Mouse (Mus musculus) hindbrain, embryonic 16.5 days (tissue): Measurements from ENCODE around the gene Mospd1. TPM values are rescaled to one million over a fixed set of nuclear protein-coding genes. Genes with fewer than 3 reads are reported as not detected.

Experiments
- ATAC-seq: fragments of 200-750 bp; cut with Nextera tagmentation; 2 replicates; pipeline ENCODE4 v1.8.0; 2017; ENCODE audit warnings: moderate TSS enrichment, moderate library complexity
- H3K27ac ChIP-seq: fragments of 300-500 bp; sonication (generic); 2 replicates; pipeline ENCODE4 v1.5.1; 2014; ENCODE audit warnings: low read depth, mild to moderate bottlenecking, control low read depth, low read length, moderate library complexity
- H3K27me3 ChIP-seq: fragments of 300-500 bp; sonication (generic); replicated peaks from 2 replicates; pipeline ENCODE4 v1.6.1; 2014; ENCODE audit warnings: low read length; ENCODE audit not compliant: control insufficient read depth, insufficient read depth
- H3K36me3 ChIP-seq: fragments of 300-500 bp; sonication (generic); 2 replicates; pipeline ENCODE4 v1.6.1; 2014; ENCODE audit warnings: mild to moderate bottlenecking, low read length, moderate library complexity, mixed read lengths; ENCODE audit not compliant: control insufficient read depth, insufficient read depth
- H3K4me1 ChIP-seq: fragments of 300-500 bp; sonication (generic); 2 replicates; pipeline ENCODE4 v1.6.1; 2014; ENCODE audit warnings: low read depth, low read length; ENCODE audit not compliant: control insufficient read depth, insufficient read depth
- H3K4me2 ChIP-seq: fragments of 300-500 bp; sonication (generic); 2 replicates; pipeline ENCODE4 v1.6.1; 2014; ENCODE audit warnings: mild to moderate bottlenecking, low read length, control low read depth, moderate library complexity
- H3K4me3 ChIP-seq: fragments of 300-500 bp; sonication (generic); 2 replicates; pipeline ENCODE4 v1.5.1; 2014; ENCODE audit warnings: mild to moderate bottlenecking, low read length, control low read depth, moderate library complexity
- H3K9ac ChIP-seq: fragments of 300-500 bp; sonication (generic); 2 replicates; pipeline ENCODE4 v1.6.1; 2014; ENCODE audit warnings: low read depth, mild to moderate bottlenecking, control low read depth, low read length, moderate library complexity
- H3K9me3 ChIP-seq: fragments of 300-500 bp; sonication (generic); 2 replicates; pipeline ENCODE4 v1.6.1; 2014; ENCODE audit warnings: mild to moderate bottlenecking, low read length, moderate library complexity; ENCODE audit not compliant: control insufficient read depth
- WGBS: fragments of 180-500 bp; shearing (Covaris S2); extraction: QIAGEN DNeasy Blood & Tissue Kit; methylation state at CpG from one replicate; pipeline ENCODE4 v1.1.7; 2014; 5-methylcytosine and 5-hydroxymethylcytosine counted together
- polyA plus RNA-seq: library from polyadenylated mRNA; unstranded; fragments of >200 nt; fragmentation: Nextera tagmentation; extraction: Ambion mirVana; gene quantifications from 2 replicates; pipeline ENCODE4 v1.2.1, GENCODE M21; 2015

The Mospd1 gene
- polyA plus RNA-seq: 41.9 and 44.1 TPM in 2 replicates

GRCm38 (mm10) chrX:53370366-53370740 lies at the start of gene Mospd1:
Gene Mospd1, minus strand, starts transcription at chrX:53370502.
- 5% methylated on average over 7 of the region's 15 CpGs for WGBS
- Histone ChIP-seq H3K4me1 (no peaks in the 10 kb centered on the region), H3K4me2 (peak within 1 kb of the TSS; percentile 67), H3K27ac (peak within 1 kb of the TSS; percentile 80), H3K9ac (peak within 1 kb of the TSS; percentile 76), H3K4me3 (peak within 1 kb of the TSS; percentile 67), H3K9me3 (no peaks in the 10 kb centered on the region), H3K27me3 (no peaks in the 10 kb centered on the region), H3K36me3 (no peaks in the 10 kb centered on the region)
- ATAC-seq: peak; percentile 99

DNA sequence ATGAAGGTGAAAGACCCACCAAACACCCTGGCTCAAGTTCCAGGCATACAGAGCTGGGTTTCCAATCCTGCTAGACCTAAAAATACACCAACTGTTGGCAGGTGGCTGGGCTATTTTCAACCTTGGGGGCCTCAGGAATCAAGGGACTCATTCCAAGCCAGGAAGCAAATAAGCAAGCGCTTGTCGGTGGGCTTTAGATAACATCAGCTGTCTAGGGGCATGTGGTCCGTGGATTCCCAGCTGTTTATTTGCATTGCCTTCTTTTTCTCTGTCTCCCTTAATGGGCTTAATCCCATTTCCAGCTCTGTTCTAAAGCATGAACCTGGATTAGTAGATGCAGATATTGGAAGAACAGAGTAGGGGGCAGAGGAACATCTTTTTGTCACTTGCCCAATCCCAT lies 16.1 kb upstream of the Mospd1 start:
- no peak for ATAC-seq
- WGBS: 71% methylated on average over 3 of the region's 3 CpGs

GRCm38 (mm10) chrX:53383122-53383521 lies 12.8 kb upstream of the Mospd1 start:
- Histone ChIP-seq H3K9me3 (no peaks in the 10 kb centered on the region), H3K4me3 (no peak overlapping the region), H3K27ac (no peak overlapping the region), H3K27me3 (no peaks in the 10 kb centered on the region), H3K9ac (no peak overlapping the region), H3K4me2 (no peak overlapping the region), H3K36me3 (no peaks in the 10 kb centered on the region), H3K4me1 (no peaks in the 10 kb centered on the region)
- WGBS: 39% methylated on average over 3 of the region's 3 CpGs
- ATAC-seq: no peak

More for the DNA sequence above, 16.1 kb upstream of the Mospd1 start:
- Histone ChIP-seq H3K9ac (no peak overlapping the region), H3K9me3 (no peaks in the 10 kb centered on the region), H3K4me2 (no peak overlapping the region), H3K27ac (no peak overlapping the region), H3K4me1 (no peaks in the 10 kb centered on the region), H3K27me3 (no peaks in the 10 kb centered on the region), H3K4me3 (no peak overlapping the region), H3K36me3 (no peaks in the 10 kb centered on the region)

- Histone ChIP-seq H3K36me3 (no peaks in the 10 kb centered on the region), H3K4me2 (peak overlapping the region; percentile 67), H3K4me1 (no peaks in the 10 kb centered on the region), H3K27me3 (no peaks in the 10 kb centered on the region), H3K27ac (peak overlapping the region; percentile 80), H3K4me3 (peak overlapping the region; percentile 67), H3K9ac (peak overlapping the region; percentile 76), H3K9me3 (no peaks in the 10 kb centered on the region)
- WGBS: 19% methylated on average over 25 of the region's 25 CpGs
- peak; percentile 88 for ATAC-seq
Measured at GRCm38 (mm10) chrX:53369534-53370365, 552 bp downstream of the Mospd1 start.

DNA sequence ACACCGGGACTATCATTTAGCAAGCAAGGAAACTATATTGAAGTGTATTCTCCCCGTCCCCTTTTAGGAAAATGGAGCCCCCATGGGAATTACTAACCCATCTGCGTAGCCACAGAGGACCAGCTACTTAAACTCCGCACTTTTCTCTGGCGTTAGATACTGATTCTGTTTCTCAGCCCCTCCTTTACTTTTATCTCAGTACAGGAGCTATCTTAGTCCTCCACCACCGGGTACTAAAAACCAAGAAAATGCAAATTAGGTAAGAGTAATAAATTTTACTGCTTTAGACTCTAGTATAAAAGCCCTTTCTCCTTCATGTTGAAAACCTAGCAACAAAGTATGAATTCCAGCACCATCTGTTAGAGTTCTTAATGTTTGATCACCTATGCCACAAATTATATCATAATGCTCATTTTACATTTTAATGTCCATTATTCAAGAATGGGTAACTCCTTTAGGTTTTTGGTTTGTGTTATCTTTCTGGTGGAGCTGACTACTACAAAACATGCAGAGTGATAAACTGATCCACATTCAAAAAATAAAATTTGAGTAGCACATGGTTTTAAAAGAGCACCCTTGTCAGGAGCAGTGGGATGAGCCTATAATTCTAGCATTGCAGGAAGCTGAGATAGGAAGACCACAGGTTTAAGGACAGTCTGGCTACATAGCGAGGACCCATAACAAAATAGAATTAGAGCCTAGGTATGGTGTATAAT lies 5.5 kb downstream of the Mospd1 start:
- Histone ChIP-seq H3K9me3 (no peaks in the 10 kb centered on the region), H3K4me1 (no peaks in the 10 kb centered on the region), H3K27ac (no peak overlapping the region), H3K4me2 (no peak overlapping the region), H3K4me3 (no peak overlapping the region), H3K27me3 (no peaks in the 10 kb centered on the region), H3K9ac (no peak overlapping the region), H3K36me3 (no peaks in the 10 kb centered on the region)
- ATAC-seq: no peak
- WGBS: 79% methylated on average over 7 of the region's 7 CpGs

DNA sequence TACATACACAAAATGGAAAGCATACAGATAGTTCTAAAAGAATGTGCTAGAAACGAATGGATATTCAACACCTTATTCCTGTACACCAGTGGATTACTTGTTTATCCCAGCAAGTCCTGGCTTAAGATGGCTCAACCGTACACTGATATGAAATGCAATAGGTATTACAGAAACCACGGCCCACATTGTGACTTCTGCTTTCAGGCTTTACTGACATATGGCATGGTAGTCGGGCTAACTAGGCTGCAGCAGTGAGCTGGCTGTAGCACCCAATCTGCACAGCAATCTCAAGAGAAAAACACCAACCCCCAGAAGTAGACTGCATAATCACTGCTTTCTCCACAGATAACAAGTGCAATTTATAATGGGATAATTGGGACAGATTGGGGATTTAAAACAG lies 21.9 kb downstream of the Mospd1 start:
- no peak for ATAC-seq
- Histone ChIP-seq H3K4me2 (no peak overlapping the region), H3K9ac (no peak overlapping the region), H3K9me3 (no peaks in the 10 kb centered on the region), H3K36me3 (peaks cover 3% of the 10 kb centered on the region; the same call in 1 of the 2 replicates), H3K4me3 (no peak overlapping the region), H3K27ac (no peak overlapping the region), H3K27me3 (no peaks in the 10 kb centered on the region), H3K4me1 (no peaks in the 10 kb centered on the region)
- WGBS: 92% methylated on average over 4 of the region's 4 CpGs

GRCm38 (mm10) chrX:53341531-53341930 lies 28.8 kb downstream of the Mospd1 start:
- Histone ChIP-seq H3K9me3 (no peaks in the 10 kb centered on the region), H3K4me1 (no peaks in the 10 kb centered on the region), H3K4me3 (no peak overlapping the region), H3K27ac (no peak overlapping the region), H3K4me2 (no peak overlapping the region), H3K36me3 (no peaks in the 10 kb centered on the region), H3K27me3 (no peaks in the 10 kb centered on the region), H3K9ac (no peak overlapping the region)
- no peak for ATAC-seq
- WGBS: 45% methylated on average over 2 of the region's 2 CpGs

GRCm38 (mm10) chrX:53337355-53337754 lies 32.9 kb downstream of the Mospd1 start:
- H3K36me3 ChIP-seq: no peaks in the 10 kb centered on the region

DNA sequence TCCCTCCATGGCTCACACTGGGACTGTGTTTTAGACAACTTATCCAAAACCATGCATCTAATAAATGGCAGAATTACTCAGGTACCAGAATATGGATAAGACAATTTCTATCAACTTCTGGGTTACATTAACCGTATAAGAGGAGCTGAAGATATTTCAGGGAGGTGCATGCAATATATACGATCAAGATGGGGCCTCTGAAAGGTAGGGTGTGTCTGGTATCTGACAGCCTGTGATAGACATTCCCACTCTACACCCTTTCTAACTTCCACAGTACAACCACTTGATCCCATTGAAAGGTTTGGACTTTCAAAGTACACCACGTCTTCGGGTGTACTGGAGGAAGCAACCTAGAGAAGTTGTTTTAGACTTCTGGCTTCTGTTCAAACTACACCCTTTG lies 39.9 kb downstream of the Mospd1 start:
- Histone ChIP-seq H3K9me3 (no peaks in the 10 kb centered on the region), H3K36me3 (no peaks in the 10 kb centered on the region), H3K4me1 (no peaks in the 10 kb centered on the region), H3K4me2 (no peak overlapping the region), H3K27ac (no peak overlapping the region), H3K9ac (no peak overlapping the region), H3K27me3 (no peaks in the 10 kb centered on the region), H3K4me3 (no peak overlapping the region)
- 93% methylated on average over 4 of the region's 4 CpGs for WGBS
- ATAC-seq: no peak

More at GRCm38 (mm10) chrX:53337355-53337754, 32.9 kb downstream of the Mospd1 start:
- H3K27me3 ChIP-seq: no peaks in the 10 kb centered on the region
- H3K4me1 ChIP-seq: no peaks in the 10 kb centered on the region
- no peak overlapping the region for H3K9ac ChIP-seq
- no peak overlapping the region for H3K4me3 ChIP-seq
- ATAC-seq: no peak
- no peak overlapping the region for H3K4me2 ChIP-seq
- H3K9me3 ChIP-seq: no peaks in the 10 kb centered on the region
- H3K27ac ChIP-seq: no peak overlapping the region
